Mouse (Mus musculus) bone marrow, adult 2 months (tissue): ENCODE measurements around the gene Gm44579.

Source experiments
- CTCF ChIP-seq: fragments of 200-500 bp; IDR thresholded peaks from 2 replicates; pipeline ENCODE4 v1.5.1; 2011; ENCODE audit warnings: low read length, control low read depth; ENCODE audit not compliant: control insufficient read depth, insufficient read depth
- POLR2A ChIP-seq: fragments of 200-500 bp; IDR thresholded peaks from 2 replicates; pipeline ENCODE4 v1.6.1; 2011; ENCODE audit warnings: low read depth, mild to moderate bottlenecking, control low read depth, low read length, borderline replicate concordance; ENCODE audit not compliant: control insufficient read depth

DNA sequence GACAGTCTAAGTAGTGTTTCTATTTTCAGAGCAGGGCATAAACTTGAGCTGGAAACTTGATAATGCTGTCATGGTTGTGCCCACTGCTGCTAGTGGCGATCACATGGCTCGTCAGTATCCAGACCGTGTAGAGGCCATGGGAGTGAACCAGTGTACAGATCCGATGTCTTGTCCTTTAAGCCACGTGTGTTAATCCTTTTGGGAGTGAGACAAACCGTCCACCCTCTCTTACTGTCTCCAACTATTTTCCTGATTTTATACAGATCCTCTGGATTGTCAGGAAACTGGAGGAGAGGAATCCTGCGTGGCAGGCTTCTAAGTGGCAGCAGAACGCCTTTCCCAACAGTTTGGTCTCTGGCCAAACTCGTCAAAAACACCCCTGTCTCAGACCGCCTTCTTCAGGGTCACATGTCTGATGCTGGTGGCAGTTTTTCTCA is 71.6 kb downstream of the Gm44579 start:
- TF ChIP-seq CTCF (no peak), POLR2A (no peak)
